Mouse (Mus musculus) midbrain, embryonic 13.5 days (tissue): ENCODE results near the gene Adamtsl1. TPM values are rescaled to one million over a fixed set of nuclear protein-coding genes. Genes with fewer than 3 reads are reported as not detected.

ENCODE experiments used
- ATAC-seq: fragments of 200-750 bp; cut with Nextera tagmentation; 2 replicates; pipeline ENCODE4 v1.8.0; 2017; ENCODE audit warnings: mild to moderate bottlenecking, moderate TSS enrichment, moderate library complexity
- H3K27ac ChIP-seq: fragments of 300-500 bp; sonication (generic); 2 replicates; pipeline ENCODE4 v1.5.1; 2015; ENCODE audit warnings: inconsistent platforms, mild to moderate bottlenecking, moderate library complexity
- H3K27me3 ChIP-seq: fragments of 300-500 bp; sonication (generic); 2 replicates; pipeline ENCODE4 v1.6.1; 2015; ENCODE audit warnings: mild to moderate bottlenecking, inconsistent platforms
- H3K36me3 ChIP-seq: fragments of 300-500 bp; sonication (generic); 2 replicates; pipeline ENCODE4 v1.6.1; 2015; ENCODE audit warnings: mild to moderate bottlenecking, inconsistent platforms
- H3K4me1 ChIP-seq: fragments of 300-500 bp; sonication (generic); replicated peaks from 2 replicates; pipeline ENCODE4 v1.6.1; 2015; ENCODE audit warnings: inconsistent platforms
- H3K4me2 ChIP-seq: fragments of 300-500 bp; sonication (generic); replicated peaks from 2 replicates; pipeline ENCODE4 v1.6.1; 2015; ENCODE audit warnings: moderate library complexity, mild to moderate bottlenecking, inconsistent platforms
- H3K4me3 ChIP-seq: fragments of 300-500 bp; sonication (generic); replicated peaks from 2 replicates; pipeline ENCODE4 v1.5.1; 2015; ENCODE audit warnings: mild to moderate bottlenecking, inconsistent platforms
- H3K9ac ChIP-seq: fragments of 300-500 bp; sonication (generic); replicated peaks from 2 replicates; pipeline ENCODE4 v1.6.1; 2015; ENCODE audit warnings: mild to moderate bottlenecking, inconsistent platforms
- H3K9me3 ChIP-seq: fragments of 300-500 bp; sonication (generic); 2 replicates; pipeline ENCODE4 v1.6.1; 2016; ENCODE audit warnings: mild to moderate bottlenecking, inconsistent platforms
- WGBS: fragments of 180-500 bp; shearing (Covaris S2); methylation state at CpG from one replicate; pipeline ENCODE4 v1.1.7; 2015; 5-methylcytosine and 5-hydroxymethylcytosine counted together
- polyA plus RNA-seq: library from polyadenylated mRNA; unstranded; fragments of >200 nt; fragmentation: Nextera tagmentation; extraction: Ambion mirVana; gene quantifications from 2 replicates; pipeline ENCODE4 v1.2.1, GENCODE M21; 2015

Adamtsl1 gene
- polyA plus RNA-seq, 1 experiment from 2014 or later: 5.2 TPM

- WGBS: 91% methylated on average over 2 of the region's 2 CpGs
- H3K9ac ChIP-seq: no peak overlapping the region
- H3K4me2 ChIP-seq: no peak overlapping the region
- H3K36me3 ChIP-seq: no peaks in the 10 kb centered on the region
- no peak overlapping the region for H3K27ac ChIP-seq
- no peaks in the 10 kb centered on the region for H3K27me3 ChIP-seq
- no peaks in the 10 kb centered on the region for H3K9me3 ChIP-seq
- no peak for ATAC-seq
- H3K4me1 ChIP-seq: no peaks in the 10 kb centered on the region
- no peak overlapping the region for H3K4me3 ChIP-seq
These were observed 798.4 kb downstream of the Adamtsl1 start for GRCm38 (mm10) chr4:86312366-86312765.

- H3K36me3 ChIP-seq: no peaks in the 10 kb centered on the region
- H3K9me3 ChIP-seq: no peaks in the 10 kb centered on the region
- ATAC-seq: no peak
- no peak overlapping the region for H3K9ac ChIP-seq
- no peak overlapping the region for H3K4me3 ChIP-seq
- H3K4me2 ChIP-seq: no peak overlapping the region
- H3K27me3 ChIP-seq: no peaks in the 10 kb centered on the region
- WGBS: 82% methylated on average over 3 of the region's 3 CpGs
- no peak overlapping the region for H3K27ac ChIP-seq
- H3K4me1 ChIP-seq: no peaks in the 10 kb centered on the region
These were observed 800.5 kb downstream of the Adamtsl1 start for GRCm38 (mm10) chr4:86314442-86314841.

- H3K36me3 ChIP-seq: no peaks in the 10 kb centered on the region
- no peak for ATAC-seq
- H3K4me1 ChIP-seq: no peaks in the 10 kb centered on the region
- H3K4me3 ChIP-seq: no peak overlapping the region
- no peak overlapping the region for H3K27ac ChIP-seq
- H3K4me2 ChIP-seq: no peak overlapping the region
- no peaks in the 10 kb centered on the region for H3K27me3 ChIP-seq
- H3K9ac ChIP-seq: no peak overlapping the region
- H3K9me3 ChIP-seq: no peaks in the 10 kb centered on the region
- WGBS: 89% methylated on average over 4 of the region's 4 CpGs
These were observed 801.1 kb downstream of the Adamtsl1 start for GRCm38 (mm10) chr4:86315122-86315521.

GRCm38 (mm10) chr4:86317916-86318542, 804.1 kb downstream of the Adamtsl1 start:
- ATAC-seq: no peak

GRCm38 (mm10) chr4:86325411-86325810, 811.4 kb downstream of the Adamtsl1 start:
- Histone ChIP-seq H3K27me3 (no peaks in the 10 kb centered on the region), H3K27ac (no peak overlapping the region), H3K4me3 (no peak overlapping the region), H3K4me1 (0 out of 2 replicates have a peak, but pooled peaks cover 3% of the 10 kb centered on the region), H3K9ac (no peak overlapping the region), H3K4me2 (no peak overlapping the region), H3K9me3 (no peaks in the 10 kb centered on the region), H3K36me3 (no peaks in the 10 kb centered on the region)
- 61% methylated on average over 2 of the region's 2 CpGs for WGBS
- ATAC-seq: no peak

More at GRCm38 (mm10) chr4:86317916-86318542, 804.1 kb downstream of the Adamtsl1 start:
- no peaks in the 10 kb centered on the region for H3K4me1 ChIP-seq
- H3K27ac ChIP-seq: no peak overlapping the region
- no peak overlapping the region for H3K4me2 ChIP-seq
- H3K9ac ChIP-seq: no peak overlapping the region
- no peak overlapping the region for H3K4me3 ChIP-seq
- H3K36me3 ChIP-seq: no peaks in the 10 kb centered on the region
- 74% methylated on average over 3 of the region's 3 CpGs for WGBS
- H3K9me3 ChIP-seq: no peaks in the 10 kb centered on the region
- no peaks in the 10 kb centered on the region for H3K27me3 ChIP-seq

GRCm38 (mm10) chr4:86326003-86326402, 812.0 kb downstream of the Adamtsl1 start:
- WGBS: 75% methylated on average over 5 of the region's 5 CpGs
- Histone ChIP-seq H3K4me2 (no peak overlapping the region), H3K27me3 (no peaks in the 10 kb centered on the region), H3K9ac (no peak overlapping the region), H3K27ac (no peak overlapping the region), H3K4me3 (no peak overlapping the region), H3K4me1 (0 out of 2 replicates have a peak, but pooled peaks cover 3% of the 10 kb centered on the region), H3K9me3 (no peaks in the 10 kb centered on the region), H3K36me3 (no peaks in the 10 kb centered on the region)
- ATAC-seq: peak; percentile 56

GRCm38 (mm10) chr4:86326638-86327037, 812.7 kb downstream of the Adamtsl1 start:
- Histone ChIP-seq H3K27ac (no peak overlapping the region), H3K4me1 (0 out of 2 replicates have a peak, but pooled peaks cover 3% of the 10 kb centered on the region), H3K4me3 (no peak overlapping the region), H3K36me3 (no peaks in the 10 kb centered on the region), H3K27me3 (no peaks in the 10 kb centered on the region), H3K9me3 (no peaks in the 10 kb centered on the region), H3K9ac (no peak overlapping the region), H3K4me2 (no peak overlapping the region)
- WGBS: 73% methylated on average over 8 of the region's 8 CpGs
- no peak for ATAC-seq

GRCm38 (mm10) chr4:86329481-86329880, 815.5 kb downstream of the Adamtsl1 start:
- H3K27ac ChIP-seq: no peak overlapping the region

GRCm38 (mm10) chr4:86335861-86336415, 822.0 kb downstream of the Adamtsl1 start:
- no peaks in the 10 kb centered on the region for H3K4me1 ChIP-seq
- H3K27me3 ChIP-seq: no peaks in the 10 kb centered on the region
- ATAC-seq: 0 out of 2 replicates have a peak, but pooled peaks have one; percentile 20
- H3K36me3 ChIP-seq: no peaks in the 10 kb centered on the region
- no peaks in the 10 kb centered on the region for H3K9me3 ChIP-seq
- H3K4me2 ChIP-seq: no peak overlapping the region
- WGBS: 52% methylated on average over 10 of the region's 10 CpGs
- H3K4me3 ChIP-seq: no peak overlapping the region
- H3K27ac ChIP-seq: no peak overlapping the region
- H3K9ac ChIP-seq: no peak overlapping the region

More at GRCm38 (mm10) chr4:86329481-86329880, 815.5 kb downstream of the Adamtsl1 start:
- H3K9me3 ChIP-seq: no peaks in the 10 kb centered on the region
- H3K4me1 ChIP-seq: 0 out of 2 replicates have a peak, but pooled peaks cover 3% of the 10 kb centered on the region
- H3K27me3 ChIP-seq: no peaks in the 10 kb centered on the region
- 93% methylated on average over 1 of the region's 1 CpGs for WGBS
- H3K4me3 ChIP-seq: no peak overlapping the region
- H3K4me2 ChIP-seq: no peak overlapping the region
- H3K9ac ChIP-seq: no peak overlapping the region
- no peaks in the 10 kb centered on the region for H3K36me3 ChIP-seq
- no peak for ATAC-seq

GRCm38 (mm10) chr4:86337216-86337765, 823.3 kb downstream of the Adamtsl1 start:
- H3K27ac ChIP-seq: no peak overlapping the region
- WGBS: 82% methylated on average over 6 of the region's 6 CpGs
- H3K4me2 ChIP-seq: no peak overlapping the region
- H3K4me1 ChIP-seq: no peaks in the 10 kb centered on the region
- no peaks in the 10 kb centered on the region for H3K27me3 ChIP-seq
- H3K9me3 ChIP-seq: no peaks in the 10 kb centered on the region
- no peak overlapping the region for H3K4me3 ChIP-seq
- no peak overlapping the region for H3K9ac ChIP-seq
- no peaks in the 10 kb centered on the region for H3K36me3 ChIP-seq
- ATAC-seq: no peak

GRCm38 (mm10) chr4:86349341-86349740, 835.4 kb downstream of the Adamtsl1 start:
- H3K9me3 ChIP-seq: no peaks in the 10 kb centered on the region
- H3K9ac ChIP-seq: no peak overlapping the region
- no peaks in the 10 kb centered on the region for H3K36me3 ChIP-seq
- no peaks in the 10 kb centered on the region for H3K27me3 ChIP-seq
- no peak overlapping the region for H3K4me3 ChIP-seq
- no peak overlapping the region for H3K27ac ChIP-seq
- WGBS: 90% methylated on average over 4 of the region's 4 CpGs
- H3K4me2 ChIP-seq: no peak overlapping the region
- ATAC-seq: no peak
- no peaks in the 10 kb centered on the region for H3K4me1 ChIP-seq

- no peak overlapping the region for H3K27ac ChIP-seq
- no peaks in the 10 kb centered on the region for H3K27me3 ChIP-seq
- WGBS: 89% methylated on average over 4 of the region's 4 CpGs
- H3K9ac ChIP-seq: no peak overlapping the region
- H3K4me2 ChIP-seq: no peak overlapping the region
- H3K9me3 ChIP-seq: no peaks in the 10 kb centered on the region
- H3K4me1 ChIP-seq: no peaks in the 10 kb centered on the region
- no peak for ATAC-seq
- no peak overlapping the region for H3K4me3 ChIP-seq
- no peaks in the 10 kb centered on the region for H3K36me3 ChIP-seq
These were observed 838.1 kb downstream of the Adamtsl1 start for GRCm38 (mm10) chr4:86352121-86352520.
